Mouse (Mus musculus) midbrain, postnatal 0 days (tissue): ENCODE measurements at regions not wholly inside any gene's neighbourhood (a gene's known extent, or its start where the extent isn't known, plus 50 kb on each side); places are given as distances from the start of the nearest gene placed in this dataset.

ENCODE experiments used
- ATAC-seq: fragments of 200-750 bp; cut with Nextera tagmentation; 2 replicates; pipeline ENCODE4 v1.8.0; 2017; ENCODE audit warnings: moderate number of reproducible peaks, mild to moderate bottlenecking, moderate TSS enrichment, moderate library complexity; ENCODE audit not compliant: low FRiP score
- DNase-seq: peaks from one replicate; pipeline ENCODE4 v3.0.0-alpha.2; 2015; ENCODE audit warnings: low spot score
- H3K27ac ChIP-seq: fragments of 300-500 bp; sonication (generic); 2 replicates; pipeline ENCODE4 v1.5.1; 2014; ENCODE audit warnings: low read depth, mild to moderate bottlenecking, low read length, mixed read lengths
- H3K27me3 ChIP-seq: fragments of 300-500 bp; sonication (generic); 2 replicates; pipeline ENCODE4 v1.6.1; 2014; ENCODE audit warnings: low read length, control low read depth, mixed read lengths; ENCODE audit not compliant: insufficient read depth
- H3K36me3 ChIP-seq: fragments of 300-500 bp; sonication (generic); 2 replicates; pipeline ENCODE4 v1.6.1; 2014; ENCODE audit warnings: low read length, control low read depth, mixed read lengths; ENCODE audit not compliant: insufficient read depth
- H3K4me1 ChIP-seq: fragments of 300-500 bp; sonication (generic); 2 replicates; pipeline ENCODE4 v1.6.1; 2014; ENCODE audit warnings: mild to moderate bottlenecking, control low read depth, antibody characterized with exemption, low read length, mixed read lengths; ENCODE audit not compliant: insufficient read depth
- H3K4me2 ChIP-seq: fragments of 300-500 bp; sonication (generic); 2 replicates; pipeline ENCODE4 v1.6.1; 2014; ENCODE audit warnings: low read depth, mild to moderate bottlenecking, low read length, mixed read lengths; ENCODE audit not compliant: poor library complexity, severe bottlenecking
- H3K4me3 ChIP-seq: fragments of 300-500 bp; sonication (generic); 2 replicates; pipeline ENCODE4 v1.5.1; 2014; ENCODE audit warnings: low read depth, mild to moderate bottlenecking, low read length, moderate library complexity
- H3K9ac ChIP-seq: fragments of 300-500 bp; sonication (generic); replicated peaks from 2 replicates; pipeline ENCODE4 v1.6.1; 2014; ENCODE audit warnings: mild to moderate bottlenecking, low read length, moderate library complexity, mixed read lengths; ENCODE audit not compliant: poor library complexity, severe bottlenecking
- H3K9me3 ChIP-seq: fragments of 300-500 bp; sonication (generic); 2 replicates; pipeline ENCODE4 v1.6.1; 2016; ENCODE audit warnings: low read length, control low read depth
- CTCF ChIP-seq: IDR thresholded peaks from 2 replicates; pipeline ENCODE4 v1.5.1; 2016; ENCODE audit warnings: antibody characterized with exemption, mild to moderate bottlenecking
- WGBS: fragments of 180-500 bp; shearing (Covaris S2); extraction: QIAGEN DNeasy Blood & Tissue Kit; methylation state at CpG from one replicate; pipeline ENCODE4 v1.1.7; 2014; 5-methylcytosine and 5-hydroxymethylcytosine counted together

GRCm38 (mm10) chr13:16744237-16744636 lies 732.6 kb downstream of the Inhba start:
- no peak for ATAC-seq
- Histone ChIP-seq H3K27ac (no peak overlapping the region), H3K4me2 (no peak overlapping the region), H3K27me3 (no peaks in the 10 kb centered on the region), H3K9me3 (no peaks in the 10 kb centered on the region), H3K36me3 (no peaks in the 10 kb centered on the region), H3K4me1 (no peaks in the 10 kb centered on the region), H3K9ac (no peak overlapping the region), H3K4me3 (no peak overlapping the region)
- 83% methylated on average over 1 of the region's 1 CpGs for WGBS
- no peak for DNase-seq
- no peak for TF ChIP-seq CTCF

GRCm38 (mm10) chr13:16745644-16746043 lies 734.0 kb downstream of the Inhba start:
- no peak overlapping the region for H3K9ac ChIP-seq
- DNase-seq (no peak), ATAC-seq (no peak)
- no peaks in the 10 kb centered on the region for H3K27me3 ChIP-seq
- WGBS: 90% methylated on average over 1 of the region's 1 CpGs
- no peaks in the 10 kb centered on the region for H3K4me1 ChIP-seq
- no peak overlapping the region for H3K4me3 ChIP-seq
- TF ChIP-seq CTCF: no peak
- no peaks in the 10 kb centered on the region for H3K36me3 ChIP-seq
- no peak overlapping the region for H3K27ac ChIP-seq
- no peaks in the 10 kb centered on the region for H3K9me3 ChIP-seq
- no peak overlapping the region for H3K4me2 ChIP-seq

- H3K4me2 ChIP-seq: no peak overlapping the region
- H3K27ac ChIP-seq: no peak overlapping the region
- DNase-seq (no peak), ATAC-seq (no peak)
- no peak overlapping the region for H3K4me3 ChIP-seq
- no peaks in the 10 kb centered on the region for H3K27me3 ChIP-seq
- WGBS: 97% methylated on average over 1 of the region's 1 CpGs
- H3K9ac ChIP-seq: no peak overlapping the region
- H3K36me3 ChIP-seq: no peaks in the 10 kb centered on the region
- H3K9me3 ChIP-seq: no peaks in the 10 kb centered on the region
- no peaks in the 10 kb centered on the region for H3K4me1 ChIP-seq
- TF ChIP-seq CTCF: no peak
Observed at GRCm38 (mm10) chr13:16746451-16746850, 734.8 kb downstream of the Inhba start.

GRCm38 (mm10) chr13:16756264-16756663 lies 744.6 kb downstream of the Inhba start:
- ATAC-seq (no peak), DNase-seq (no peak)
- TF ChIP-seq CTCF: no peak
- 58% methylated on average over 3 of the region's 3 CpGs for WGBS
- Histone ChIP-seq H3K9me3 (no peaks in the 10 kb centered on the region), H3K27me3 (no peaks in the 10 kb centered on the region), H3K4me3 (no peak overlapping the region), H3K27ac (no peak overlapping the region), H3K4me1 (no peaks in the 10 kb centered on the region), H3K9ac (no peak overlapping the region), H3K4me2 (no peak overlapping the region), H3K36me3 (no peaks in the 10 kb centered on the region)

GRCm38 (mm10) chr13:16760045-16760444 lies 748.4 kb downstream of the Inhba start:
- H3K9ac ChIP-seq: no peak overlapping the region
- no peaks in the 10 kb centered on the region for H3K9me3 ChIP-seq
- H3K4me1 ChIP-seq: no peaks in the 10 kb centered on the region; the same call in 1 of the 2 replicates
- no peak overlapping the region for H3K4me3 ChIP-seq
- ATAC-seq (no peak), DNase-seq (no peak)
- H3K36me3 ChIP-seq: no peaks in the 10 kb centered on the region
- no peak for TF ChIP-seq CTCF
- no peak overlapping the region for H3K4me2 ChIP-seq
- no peaks in the 10 kb centered on the region for H3K27me3 ChIP-seq
- H3K27ac ChIP-seq: no peak overlapping the region

GRCm38 (mm10) chr13:16761415-16761814 lies 749.8 kb downstream of the Inhba start:
- H3K9ac ChIP-seq: no peak overlapping the region
- 85% methylated on average over 4 of the region's 4 CpGs for WGBS
- H3K4me1 ChIP-seq: no peaks in the 10 kb centered on the region; the same call in 1 of the 2 replicates
- no peak overlapping the region for H3K27ac ChIP-seq
- H3K36me3 ChIP-seq: no peaks in the 10 kb centered on the region
- H3K9me3 ChIP-seq: no peaks in the 10 kb centered on the region
- H3K4me3 ChIP-seq: no peak overlapping the region
- no peak overlapping the region for H3K4me2 ChIP-seq
- no peaks in the 10 kb centered on the region for H3K27me3 ChIP-seq
- TF ChIP-seq CTCF: no peak
- no peak for DNase-seq
- no peak for ATAC-seq
